Mouse (Mus musculus): ENCODE measurements around the gene Cst9. TPM values are rescaled to one million over a fixed set of nuclear protein-coding genes. Genes with fewer than 3 reads are reported as not detected.

Gene Cst9
- total and polyA plus RNA-seq, 3 experiments = not detected

DNA sequence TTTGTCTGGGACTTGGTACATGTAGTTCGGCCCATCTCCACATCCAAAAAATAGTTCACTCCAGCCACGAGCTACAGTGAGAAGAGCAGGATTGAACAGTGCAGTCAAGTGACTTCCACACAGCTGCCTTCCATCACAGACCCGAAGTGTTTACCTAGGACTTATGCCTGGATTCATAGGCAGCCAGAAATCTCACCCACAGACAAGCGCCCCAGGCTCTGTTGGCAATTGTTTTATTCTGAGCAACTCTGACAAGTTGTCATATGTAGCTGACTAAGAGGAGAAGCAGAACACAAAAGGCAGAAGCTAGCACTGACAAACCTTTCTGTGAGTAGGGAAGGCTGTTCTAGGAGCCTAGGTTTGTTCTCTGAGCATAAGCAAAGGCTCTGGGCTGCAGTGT lies 37.9 kb downstream of the Cst9 start:
- H3K4me1 ChIP-seq (ENCODE audit: control insufficient read depth in 1 of 2, insufficient read depth in 2 of 2, low read length in 2 of 2) = peaks cover 0 to 11% of the 10 kb centered on the region in 2 experiments; a peak in 3 of 4 replicates
- H3K4me3 ChIP-seq (ENCODE audit: control insufficient read depth in 1 of 2, insufficient read depth in 1 of 2, low read depth in 2 of 2, low read length in 2 of 2) = no peak overlapping the region
- no peaks in the 10 kb centered on the region for H3K9me3 ChIP-seq (replicated peaks; ENCODE audit: insufficient read depth, low read length)
- H3K27me3 ChIP-seq (ENCODE audit: control insufficient read depth in 1 of 2, insufficient read depth in 2 of 2, low read length in 2 of 2) = no peaks in the 10 kb centered on the region
- peaks cover 11% of the 10 kb centered on the region for H3K79me2 ChIP-seq (ENCODE audit: control insufficient read depth, insufficient read depth, low read length, poor library complexity)
- TF ChIP-seq KAT2A (conservative IDR thresholded peaks at IDR 0.05; ENCODE audit: low read depth, low read length) (no peak), MYC (IDR thresholded peaks at IDR 0.05; ENCODE audit: low read depth, low read length) (no peak)
- peaks cover 0 to 2% of the 10 kb centered on the region in 2 experiments; a peak in 1 of 4 replicates for H3K36me3 ChIP-seq (ENCODE audit: control insufficient read depth in 1 of 2, insufficient read depth in 2 of 2, low read length in 2 of 2)
- H3K27ac ChIP-seq (ENCODE audit: control insufficient read depth, low read depth, low read length) = no peak overlapping the region
- DNase-seq (ENCODE audit: low read depth, low spot score) = no peak
- no peak overlapping the region for H3K9ac ChIP-seq (ENCODE audit: control insufficient read depth, low read depth, low read length, poor library complexity, severe bottlenecking)

DNA sequence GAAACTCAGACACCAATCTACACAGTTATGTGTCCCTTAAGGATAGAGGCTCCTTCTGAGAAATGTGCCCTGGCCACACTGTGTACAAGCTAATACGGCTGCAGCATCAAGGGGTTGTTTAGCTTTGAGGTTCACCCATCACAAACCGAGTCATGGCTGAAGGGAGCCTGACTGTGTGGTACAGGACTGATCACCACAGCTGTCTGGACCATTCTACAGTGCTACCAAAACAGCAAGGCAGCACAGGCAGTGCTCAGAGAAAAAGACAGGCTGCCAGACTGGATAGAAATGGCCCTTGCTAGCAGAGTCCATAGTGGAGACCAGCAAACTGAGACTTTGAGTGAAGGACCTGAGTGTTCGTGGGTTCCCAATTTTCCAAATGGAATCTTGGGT lies 39.3 kb downstream of the Cst9 start:
- H3K9ac ChIP-seq (ENCODE audit: control insufficient read depth, low read depth, low read length, poor library complexity, severe bottlenecking) = peak overlapping the region; percentile 77
- no peaks in the 10 kb centered on the region for H3K9me3 ChIP-seq (replicated peaks; ENCODE audit: insufficient read depth, low read length)
- H3K36me3 ChIP-seq (ENCODE audit: control insufficient read depth in 1 of 2, insufficient read depth in 2 of 2, low read length in 2 of 2) = peaks cover 0 to 2% of the 10 kb centered on the region in 2 experiments; a peak in 1 of 4 replicates
- peak overlapping the region; percentile 91 to 92 for H3K4me3 ChIP-seq (ENCODE audit: control insufficient read depth in 1 of 2, insufficient read depth in 1 of 2, low read depth in 2 of 2, low read length in 2 of 2)
- no peak for DNase-seq (ENCODE audit: low read depth, low spot score)
- TF ChIP-seq POLR2AphosphoS5 (IDR thresholded peaks at IDR 0.05; ENCODE audit: borderline replicate concordance, low read depth, low read length) (no peak), NELFE (IDR thresholded peaks at IDR 0.05; ENCODE audit: low read depth, low read length) (no peak), TCF12 (IDR thresholded peaks at IDR 0.05; ENCODE audit: low read depth, low read length) (no peak), MAX (IDR thresholded peaks at IDR 0.05; ENCODE audit: low read length) (no peak), CHD1 (IDR thresholded peaks at IDR 0.05; ENCODE audit: low read depth, low read length) (no peak), ETS1 (IDR thresholded peaks at IDR 0.05; ENCODE audit: low read depth, low read length) (no peak), SMC3 (IDR thresholded peaks at IDR 0.05; ENCODE audit: low read depth, low read length) (no peak), MEF2A (IDR thresholded peaks at IDR 0.05; ENCODE audit: extremely low read depth, insufficient replicate concordance, low read depth, low read length, poor library complexity, severe bottlenecking) (no peak), HCFC1 (IDR thresholded peaks at IDR 0.05; ENCODE audit: low read depth, low read length) (no peak), USF1 (IDR thresholded peaks at IDR 0.05; ENCODE audit: low read depth, low read length) (no peak), KAT2A (conservative IDR thresholded peaks at IDR 0.05; ENCODE audit: low read depth, low read length) (no peak), ZKSCAN1 (IDR thresholded peaks at IDR 0.05; ENCODE audit: low read depth, low read length) (no peak)
- peaks cover 11% of the 10 kb centered on the region for H3K79me2 ChIP-seq (ENCODE audit: control insufficient read depth, insufficient read depth, low read length, poor library complexity)
- H3K4me1 ChIP-seq (ENCODE audit: control insufficient read depth in 1 of 2, insufficient read depth in 2 of 2, low read length in 2 of 2) = peaks cover 0 to 11% of the 10 kb centered on the region in 2 experiments; a peak in 3 of 4 replicates
- no peaks in the 10 kb centered on the region for H3K27me3 ChIP-seq (ENCODE audit: control insufficient read depth in 1 of 2, insufficient read depth in 2 of 2, low read length in 2 of 2)
- no peak overlapping the region for H3K27ac ChIP-seq (ENCODE audit: control insufficient read depth, low read depth, low read length)
